Mouse (Mus musculus): ENCODE measurements around the gene Cmtm2b. TPM values are rescaled to one million over a fixed set of nuclear protein-coding genes. Genes with fewer than 3 reads are reported as not detected.

Gene Cmtm2b
- polyA plus RNA-seq, 1 experiment: not detected

DNA sequence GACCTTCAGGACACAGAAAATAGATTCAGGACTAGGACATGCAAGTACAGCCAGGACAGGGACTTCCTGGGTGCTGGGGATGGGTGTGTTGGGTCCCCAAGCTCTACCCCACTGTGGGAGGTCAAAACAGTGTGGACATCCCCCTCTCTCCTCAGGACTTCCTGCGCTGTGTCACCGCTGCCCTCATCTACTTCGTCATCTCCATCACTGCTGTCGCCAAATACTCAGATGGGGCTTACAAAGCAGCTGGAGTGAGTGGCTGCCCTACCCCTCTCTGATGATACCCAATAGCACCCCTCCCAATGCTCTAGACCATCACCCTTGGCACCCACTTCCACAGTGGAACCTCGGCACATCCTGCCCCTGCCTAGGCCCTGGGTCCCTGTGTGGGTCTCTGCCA is 22.6 kb downstream of the Cmtm2b start:
- WGBS: 79% methylated on average over 5 of the region's 5 CpGs
- H3K4me1 ChIP-seq (ENCODE audit: control insufficient read depth, insufficient read depth, low read length): no peaks in the 10 kb centered on the region
- H3K27me3 ChIP-seq (replicated peaks; ENCODE audit: control insufficient read depth, insufficient read depth, low read length): no peaks in the 10 kb centered on the region
- no peak overlapping the region for H3K27ac ChIP-seq (ENCODE audit: insufficient read depth, low read depth, low read length)
- TF ChIP-seq CTCF (conservative IDR thresholded peaks at IDR 0.05; ENCODE audit: insufficient read depth, insufficient read length, low read depth, low read length): no peak
- no peak for TF ChIP-seq POLR2A (IDR thresholded peaks at IDR 0.05; ENCODE audit: low read depth, low read length)
- H3K36me3 ChIP-seq (ENCODE audit: control insufficient read depth, insufficient read depth, low read length): no peaks in the 10 kb centered on the region
- no peak for DNase-seq
- no peak overlapping the region for H3K4me3 ChIP-seq (ENCODE audit: insufficient read depth, low read depth, low read length)

DNA sequence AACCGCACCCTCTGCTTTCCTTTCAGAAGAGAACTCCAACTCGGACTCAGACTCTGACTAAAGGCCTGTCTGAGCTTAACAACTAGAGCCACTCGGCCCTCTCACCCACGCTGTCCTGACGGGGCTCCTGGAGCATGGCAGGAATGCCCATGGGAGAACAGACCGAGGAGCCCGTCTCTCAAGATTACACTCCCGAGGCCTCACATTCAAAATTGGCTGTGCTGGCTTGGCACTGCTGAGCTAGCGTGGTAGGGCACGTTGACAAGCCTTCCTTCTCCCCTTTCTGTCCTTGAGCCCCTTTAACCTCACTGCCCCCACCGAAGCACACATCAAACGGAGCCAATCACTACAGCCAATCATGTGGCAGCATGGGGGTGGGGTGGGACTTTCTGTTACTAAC is 24.7 kb downstream of the Cmtm2b start:
- no peak for DNase-seq
- Histone ChIP-seq H3K27me3 (replicated peaks; ENCODE audit: control insufficient read depth, insufficient read depth, low read length) (no peaks in the 10 kb centered on the region), H3K36me3 (ENCODE audit: control insufficient read depth, insufficient read depth, low read length) (no peaks in the 10 kb centered on the region)

DNA sequence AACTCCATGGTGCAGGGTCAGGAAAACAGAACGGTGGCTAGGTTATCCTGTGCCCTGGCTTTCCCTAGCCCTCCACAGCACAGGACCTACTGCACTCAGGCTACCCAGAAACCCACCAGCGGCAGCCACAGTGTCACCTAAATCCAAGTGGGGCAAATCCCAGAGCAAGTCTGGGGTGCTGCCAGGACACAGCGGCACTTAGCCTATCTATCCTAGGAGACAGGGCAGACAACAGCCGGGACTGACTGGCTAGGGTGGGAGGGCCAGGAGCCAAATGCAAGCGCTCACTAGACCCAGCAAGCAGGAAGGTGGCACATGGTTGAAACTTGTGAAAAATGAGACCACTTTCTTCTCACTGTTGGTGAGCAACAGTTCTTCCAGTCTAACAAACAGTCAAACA is 26.9 kb downstream of the Cmtm2b start:
- no peak for DNase-seq
- H3K27me3 ChIP-seq (replicated peaks; ENCODE audit: control insufficient read depth, insufficient read depth, low read length): no peaks in the 10 kb centered on the region
- H3K4me1 ChIP-seq (ENCODE audit: control insufficient read depth, insufficient read depth, low read length): no peaks in the 10 kb centered on the region
- H3K36me3 ChIP-seq (ENCODE audit: control insufficient read depth, insufficient read depth, low read length): no peaks in the 10 kb centered on the region
- H3K27ac ChIP-seq (ENCODE audit: insufficient read depth, low read depth, low read length): no peak overlapping the region
- TF ChIP-seq POLR2A (IDR thresholded peaks at IDR 0.05; ENCODE audit: low read depth, low read length): no peak
- no peak for TF ChIP-seq CTCF (conservative IDR thresholded peaks at IDR 0.05; ENCODE audit: insufficient read depth, insufficient read length, low read depth, low read length)
- 77% methylated on average over 5 of the region's 5 CpGs for WGBS
- H3K4me3 ChIP-seq (ENCODE audit: insufficient read depth, low read depth, low read length): no peak overlapping the region

More for the DNA sequence above, 24.7 kb downstream of the Cmtm2b start:
- WGBS: 67% methylated on average over 12 of the region's 12 CpGs
- H3K4me3 ChIP-seq (ENCODE audit: insufficient read depth, low read depth, low read length): no peak overlapping the region
- TF ChIP-seq CTCF (conservative IDR thresholded peaks at IDR 0.05; ENCODE audit: insufficient read depth, insufficient read length, low read depth, low read length) (no peak), POLR2A (IDR thresholded peaks at IDR 0.05; ENCODE audit: low read depth, low read length) (no peak)
- H3K4me1 ChIP-seq (ENCODE audit: control insufficient read depth, insufficient read depth, low read length): no peaks in the 10 kb centered on the region
- H3K27ac ChIP-seq (ENCODE audit: insufficient read depth, low read depth, low read length): no peak overlapping the region

DNA sequence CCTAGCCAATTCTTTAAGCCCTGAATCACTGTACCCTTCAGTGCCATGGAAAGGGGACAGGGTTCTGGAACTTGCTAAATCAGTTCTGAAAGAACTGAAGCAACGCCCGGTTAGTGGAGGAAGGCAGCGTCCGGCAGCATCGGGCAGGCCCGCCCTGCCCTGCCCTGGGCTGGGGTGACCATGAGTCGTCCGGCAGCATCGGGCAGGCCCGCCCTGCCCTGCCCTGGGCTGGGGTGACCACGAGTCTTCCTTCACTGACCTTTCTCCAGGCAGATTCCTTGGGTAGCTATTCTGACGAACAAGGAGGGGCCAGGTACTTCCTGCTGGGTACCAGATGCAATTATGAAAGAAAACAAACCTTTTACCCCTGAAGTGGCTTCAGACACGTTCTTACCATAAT is 28.0 kb downstream of the Cmtm2b start:
- no peak for DNase-seq
- 69% methylated on average over 13 of the region's 13 CpGs for WGBS
- H3K36me3 ChIP-seq (ENCODE audit: control insufficient read depth, insufficient read depth, low read length): peaks cover 1% of the 10 kb centered on the region; the same call in 1 of the 2 replicates

DNA sequence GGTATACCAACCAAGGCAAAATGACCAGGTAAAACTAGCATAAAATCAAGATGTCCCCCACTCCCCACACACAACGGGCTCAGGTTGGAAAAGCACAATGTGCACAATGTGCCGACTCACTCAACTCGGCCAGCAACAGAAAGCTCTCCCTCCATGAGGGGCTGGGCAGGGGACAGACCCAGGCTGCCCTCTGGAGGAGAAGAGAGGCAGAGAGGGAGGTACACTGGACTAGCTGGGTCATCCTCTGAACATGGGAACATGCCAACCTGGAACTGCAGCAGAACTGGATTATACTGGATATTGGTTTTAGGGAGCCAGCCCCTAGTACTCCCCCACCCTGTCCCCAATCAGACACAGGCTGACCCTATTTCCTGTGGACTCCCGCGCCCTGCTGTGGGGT is 31.2 kb downstream of the Cmtm2b start:
- Histone ChIP-seq H3K27ac (ENCODE audit: insufficient read depth, low read depth, low read length) (no peak overlapping the region), H3K36me3 (ENCODE audit: control insufficient read depth, insufficient read depth, low read length) (peaks cover 1% of the 10 kb centered on the region; the same call in 1 of the 2 replicates), H3K4me3 (ENCODE audit: insufficient read depth, low read depth, low read length) (no peak overlapping the region), H3K27me3 (replicated peaks; ENCODE audit: control insufficient read depth, insufficient read depth, low read length) (no peaks in the 10 kb centered on the region), H3K4me1 (ENCODE audit: control insufficient read depth, insufficient read depth, low read length) (no peaks in the 10 kb centered on the region)
- TF ChIP-seq POLR2A (IDR thresholded peaks at IDR 0.05; ENCODE audit: low read depth, low read length) (no peak), CTCF (conservative IDR thresholded peaks at IDR 0.05; ENCODE audit: insufficient read depth, insufficient read length, low read depth, low read length) (peak; percentile 29; the same call in 1 of the 2 replicates)
- 53% methylated on average over 5 of the region's 5 CpGs for WGBS
- no peak for DNase-seq

More for the DNA sequence above, 28.0 kb downstream of the Cmtm2b start:
- Histone ChIP-seq H3K27me3 (replicated peaks; ENCODE audit: control insufficient read depth, insufficient read depth, low read length) (no peaks in the 10 kb centered on the region), H3K4me3 (ENCODE audit: insufficient read depth, low read depth, low read length) (no peak overlapping the region), H3K4me1 (ENCODE audit: control insufficient read depth, insufficient read depth, low read length) (no peaks in the 10 kb centered on the region), H3K27ac (ENCODE audit: insufficient read depth, low read depth, low read length) (no peak overlapping the region)
- no peak for TF ChIP-seq CTCF (conservative IDR thresholded peaks at IDR 0.05; ENCODE audit: insufficient read depth, insufficient read length, low read depth, low read length)
- TF ChIP-seq POLR2A (IDR thresholded peaks at IDR 0.05; ENCODE audit: low read depth, low read length): no peak

DNA sequence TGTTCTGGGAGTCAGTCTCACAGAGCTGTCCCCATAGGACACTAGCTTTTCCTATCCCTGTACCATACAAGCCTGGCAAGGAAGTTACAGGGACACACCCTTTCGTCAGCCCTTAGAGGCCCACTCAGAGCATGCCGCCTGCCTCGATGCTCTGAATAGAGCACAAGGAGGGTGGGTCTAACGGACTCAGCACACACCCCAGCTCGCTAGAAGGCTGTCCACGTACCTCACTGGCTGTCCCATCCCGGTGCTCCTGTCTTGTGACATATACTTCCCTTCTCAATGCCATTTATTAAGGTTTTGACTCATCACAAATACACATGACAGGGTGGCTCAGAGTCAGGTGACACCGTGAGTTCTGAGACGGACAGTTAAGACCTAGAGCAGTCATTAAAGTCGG is 32.5 kb downstream of the Cmtm2b start:
- TF ChIP-seq CTCF (conservative IDR thresholded peaks at IDR 0.05; ENCODE audit: insufficient read depth, insufficient read length, low read depth, low read length): no peak
- TF ChIP-seq POLR2A (IDR thresholded peaks at IDR 0.05; ENCODE audit: low read depth, low read length): no peak
- Histone ChIP-seq H3K27ac (ENCODE audit: insufficient read depth, low read depth, low read length) (no peak overlapping the region), H3K4me1 (ENCODE audit: control insufficient read depth, insufficient read depth, low read length) (no peaks in the 10 kb centered on the region), H3K36me3 (ENCODE audit: control insufficient read depth, insufficient read depth, low read length) (peaks cover 1% of the 10 kb centered on the region; the same call in 1 of the 2 replicates), H3K27me3 (replicated peaks; ENCODE audit: control insufficient read depth, insufficient read depth, low read length) (no peaks in the 10 kb centered on the region), H3K4me3 (ENCODE audit: insufficient read depth, low read depth, low read length) (no peak overlapping the region)
- DNase-seq: no peak
- WGBS: 85% methylated on average over 10 of the region's 10 CpGs

DNA sequence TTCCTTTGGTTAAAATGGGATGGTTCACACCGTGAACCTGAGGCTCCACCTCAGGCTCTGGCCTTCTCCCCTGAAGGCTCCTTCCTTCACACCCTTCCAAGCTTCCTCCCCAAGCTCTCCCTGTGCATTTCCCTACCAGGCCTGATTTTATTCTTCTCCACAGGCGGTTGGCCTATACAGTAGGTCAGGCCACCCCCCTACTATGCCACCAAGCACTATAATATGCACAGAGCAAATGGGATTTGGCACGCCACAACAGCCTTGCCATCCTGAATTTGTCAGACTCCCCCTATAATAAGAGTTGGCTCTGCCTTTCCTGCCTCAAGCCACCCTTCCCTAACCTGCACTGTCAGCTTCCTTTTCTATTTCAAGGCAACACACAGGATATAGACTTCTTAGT is 36.6 kb downstream of the Cmtm2b start:
- TF ChIP-seq POLR2A (IDR thresholded peaks at IDR 0.05; ENCODE audit: low read depth, low read length): no peak
- no peak for TF ChIP-seq CTCF (conservative IDR thresholded peaks at IDR 0.05; ENCODE audit: insufficient read depth, insufficient read length, low read depth, low read length)
- Histone ChIP-seq H3K36me3 (ENCODE audit: control insufficient read depth, insufficient read depth, low read length) (peaks cover 1% of the 10 kb centered on the region; the same call in 1 of the 2 replicates), H3K4me3 (ENCODE audit: insufficient read depth, low read depth, low read length) (no peak overlapping the region), H3K27ac (ENCODE audit: insufficient read depth, low read depth, low read length) (no peak overlapping the region), H3K27me3 (replicated peaks; ENCODE audit: control insufficient read depth, insufficient read depth, low read length) (no peaks in the 10 kb centered on the region), H3K4me1 (ENCODE audit: control insufficient read depth, insufficient read depth, low read length) (peaks cover 8% of the 10 kb centered on the region)
- no peak for DNase-seq
- WGBS: 86% methylated on average over 3 of the region's 3 CpGs

All from kidney, adult 2 months (tissue).